Mouse (Mus musculus): ENCODE results near the gene Ccdc81. TPM values are rescaled to one million over a fixed set of nuclear protein-coding genes. Genes with fewer than 3 reads are reported as not detected.

Ccdc81 gene
- polyA plus RNA-seq, 1 experiment from 2014 or later: 0.74 TPM

DNA sequence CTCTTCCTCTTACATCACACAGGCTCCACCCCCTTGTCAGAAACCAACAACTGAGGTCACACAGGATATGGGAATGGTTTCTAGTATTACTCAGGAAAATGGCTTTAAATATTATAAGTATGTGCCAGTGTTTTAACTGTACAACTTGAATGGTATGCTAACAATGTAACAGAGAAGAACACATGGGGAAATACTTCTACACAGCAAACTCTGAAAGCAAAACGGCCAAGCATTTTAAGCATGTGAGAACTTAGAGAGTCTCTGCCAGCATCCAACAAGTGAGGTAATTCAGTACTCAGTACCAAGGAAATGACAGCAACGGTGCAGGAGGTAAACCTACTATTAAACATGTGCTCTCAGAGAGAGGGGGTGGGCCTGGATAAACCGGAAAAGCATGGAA lies 18.9 kb downstream of the Ccdc81 start:
- no peak overlapping the region for H3K27ac ChIP-seq
- no peaks in the 10 kb centered on the region for H3K36me3 ChIP-seq (replicated peaks; ENCODE audit: control insufficient read depth, insufficient read depth)
- no peak overlapping the region for H3K9ac ChIP-seq
- no peak for ATAC-seq (ENCODE audit: low FRiP score)
- DNase-seq (ENCODE audit: low spot score): no peak
- H3K27me3 ChIP-seq (ENCODE audit: control insufficient read depth, insufficient read depth, low read length): no peaks in the 10 kb centered on the region
- H3K4me1 ChIP-seq (replicated peaks; ENCODE audit: control insufficient read depth, insufficient read depth, low read length): no peaks in the 10 kb centered on the region
- WGBS: 76% methylated on average over 3 of the region's 3 CpGs
- no peaks in the 10 kb centered on the region for H3K9me3 ChIP-seq (ENCODE audit: control insufficient read depth, low read length)
- H3K4me2 ChIP-seq (replicated peaks): no peak overlapping the region
- H3K4me3 ChIP-seq (replicated peaks; ENCODE audit: low read length): no peak overlapping the region

DNA sequence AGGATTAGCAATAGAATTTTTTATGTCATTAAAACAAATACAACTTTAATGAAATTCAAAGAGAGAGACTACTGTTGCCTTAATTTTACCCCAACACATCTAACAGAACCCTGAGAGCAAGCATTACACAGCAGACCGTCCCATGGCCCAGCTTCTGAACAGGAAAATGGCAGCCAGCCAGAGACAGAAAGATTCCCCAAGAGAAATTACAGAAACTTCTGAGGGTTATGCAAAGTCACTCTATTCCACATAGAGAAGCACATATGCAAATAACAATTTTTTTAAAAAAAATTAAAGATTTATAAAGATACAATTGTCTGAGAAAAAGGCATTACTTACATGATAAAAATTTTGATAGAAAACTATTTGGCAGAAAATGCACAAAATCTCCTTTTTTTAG lies 23.7 kb downstream of the Ccdc81 start:
- H3K27me3 ChIP-seq (ENCODE audit: control insufficient read depth, insufficient read depth, low read length): no peaks in the 10 kb centered on the region
- no peak overlapping the region for H3K9ac ChIP-seq
- 57% methylated on average over 1 of the region's 1 CpGs for WGBS
- H3K4me3 ChIP-seq (replicated peaks; ENCODE audit: low read length): no peak overlapping the region
- ATAC-seq (ENCODE audit: low FRiP score) (no peak), DNase-seq (ENCODE audit: low spot score) (no peak)
- H3K4me2 ChIP-seq (replicated peaks): no peak overlapping the region
- H3K27ac ChIP-seq: no peak overlapping the region
- H3K4me1 ChIP-seq (replicated peaks; ENCODE audit: control insufficient read depth, insufficient read depth, low read length): no peaks in the 10 kb centered on the region
- H3K36me3 ChIP-seq (replicated peaks; ENCODE audit: control insufficient read depth, insufficient read depth): no peaks in the 10 kb centered on the region
- H3K9me3 ChIP-seq (ENCODE audit: control insufficient read depth, low read length): no peaks in the 10 kb centered on the region

DNA sequence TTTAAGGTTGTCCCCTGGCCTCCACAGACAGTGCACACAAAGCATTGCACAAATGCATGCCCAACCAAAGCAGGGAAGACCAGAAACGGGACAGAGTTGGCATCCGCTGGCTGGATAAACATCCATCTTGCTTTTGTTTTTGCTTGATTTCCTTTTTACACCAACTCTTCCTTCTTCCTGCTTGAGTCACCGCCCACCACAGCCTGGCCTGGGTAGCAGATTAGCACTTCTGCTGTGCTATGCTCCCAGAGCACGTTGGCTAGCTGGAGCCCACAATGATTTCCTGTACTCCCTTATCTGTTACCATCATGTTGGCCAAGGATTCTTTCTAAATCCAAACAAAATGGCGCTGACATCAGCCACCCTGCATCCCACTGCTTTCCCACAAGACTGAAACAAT lies 36.2 kb downstream of the Ccdc81 start:
- DNase-seq (ENCODE audit: low spot score) (no peak), ATAC-seq (ENCODE audit: low FRiP score) (no peak)
- Histone ChIP-seq H3K4me1 (replicated peaks; ENCODE audit: control insufficient read depth, insufficient read depth, low read length) (no peaks in the 10 kb centered on the region), H3K27me3 (ENCODE audit: control insufficient read depth, insufficient read depth, low read length) (no peaks in the 10 kb centered on the region), H3K4me2 (replicated peaks) (no peak overlapping the region), H3K4me3 (replicated peaks; ENCODE audit: low read length) (no peak overlapping the region), H3K9ac (no peak overlapping the region), H3K36me3 (replicated peaks; ENCODE audit: control insufficient read depth, insufficient read depth) (no peaks in the 10 kb centered on the region), H3K9me3 (ENCODE audit: control insufficient read depth, low read length) (no peaks in the 10 kb centered on the region), H3K27ac (no peak overlapping the region)
- 85% methylated on average over 5 of the region's 5 CpGs for WGBS

- DNase-seq (ENCODE audit: low spot score): no peak
- no peak for ATAC-seq (ENCODE audit: low FRiP score)
- no peak overlapping the region for H3K27ac ChIP-seq
- H3K9me3 ChIP-seq (ENCODE audit: control insufficient read depth, low read length): no peaks in the 10 kb centered on the region
- H3K9ac ChIP-seq: no peak overlapping the region
- H3K4me2 ChIP-seq (replicated peaks): no peak overlapping the region
- no peaks in the 10 kb centered on the region for H3K36me3 ChIP-seq (replicated peaks; ENCODE audit: control insufficient read depth, insufficient read depth)
- no peak overlapping the region for H3K4me3 ChIP-seq (replicated peaks; ENCODE audit: low read length)
- H3K27me3 ChIP-seq (ENCODE audit: control insufficient read depth, insufficient read depth, low read length): no peaks in the 10 kb centered on the region
- H3K4me1 ChIP-seq (replicated peaks; ENCODE audit: control insufficient read depth, insufficient read depth, low read length): no peaks in the 10 kb centered on the region
- 88% methylated on average over 1 of the region's 1 CpGs for WGBS
These were observed 38.7 kb downstream of the Ccdc81 start for GRCm38 (mm10) chr7:89864769-89865168.

- Histone ChIP-seq H3K36me3 (replicated peaks; ENCODE audit: control insufficient read depth, insufficient read depth) (no peaks in the 10 kb centered on the region), H3K9me3 (ENCODE audit: control insufficient read depth, low read length) (no peaks in the 10 kb centered on the region), H3K27ac (no peak overlapping the region), H3K4me1 (replicated peaks; ENCODE audit: control insufficient read depth, insufficient read depth, low read length) (no peaks in the 10 kb centered on the region), H3K4me2 (replicated peaks) (0 out of 2 replicates have a peak overlapping the region, but pooled peaks have one; percentile 4), H3K4me3 (replicated peaks; ENCODE audit: low read length) (no peak overlapping the region), H3K27me3 (ENCODE audit: control insufficient read depth, insufficient read depth, low read length) (no peaks in the 10 kb centered on the region), H3K9ac (no peak overlapping the region)
- 48% methylated on average over 16 of the region's 17 CpGs for WGBS
- ATAC-seq (ENCODE audit: low FRiP score) (peak; percentile 68), DNase-seq (ENCODE audit: low spot score) (no peak)
These were observed 46.8 kb downstream of the Ccdc81 start for GRCm38 (mm10) chr7:89856440-89857217.

DNA sequence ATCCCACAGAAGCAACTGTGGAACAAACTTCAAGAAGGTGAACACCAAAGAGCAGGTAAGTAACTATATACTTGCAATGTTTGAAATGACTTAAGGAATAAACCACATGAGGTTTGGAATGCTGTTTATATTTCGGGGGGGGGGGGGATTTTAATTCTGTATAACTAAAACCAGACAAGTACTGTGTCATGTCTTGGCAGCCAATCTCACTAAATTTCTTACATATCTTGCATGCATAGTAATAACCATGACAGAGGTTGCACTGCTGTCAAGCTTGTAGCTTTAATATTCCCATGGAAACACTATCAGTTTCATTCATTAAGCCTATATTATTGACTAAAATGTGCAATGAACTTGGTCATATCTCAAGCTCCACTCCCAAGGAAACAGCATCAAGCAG lies 48.2 kb downstream of the Ccdc81 start:
- H3K36me3 ChIP-seq (replicated peaks; ENCODE audit: control insufficient read depth, insufficient read depth): no peaks in the 10 kb centered on the region
- WGBS: 94% methylated on average over 1 of the region's 1 CpGs
- H3K27me3 ChIP-seq (ENCODE audit: control insufficient read depth, insufficient read depth, low read length): no peaks in the 10 kb centered on the region
- H3K9ac ChIP-seq: no peak overlapping the region
- no peak overlapping the region for H3K4me3 ChIP-seq (replicated peaks; ENCODE audit: low read length)
- no peaks in the 10 kb centered on the region for H3K4me1 ChIP-seq (replicated peaks; ENCODE audit: control insufficient read depth, insufficient read depth, low read length)
- no peak overlapping the region for H3K4me2 ChIP-seq (replicated peaks)
- H3K9me3 ChIP-seq (ENCODE audit: control insufficient read depth, low read length): no peaks in the 10 kb centered on the region
- no peak overlapping the region for H3K27ac ChIP-seq
- DNase-seq (ENCODE audit: low spot score): no peak
- no peak for ATAC-seq (ENCODE audit: low FRiP score)

- no peak for DNase-seq (ENCODE audit: low spot score)
- no peaks in the 10 kb centered on the region for H3K27me3 ChIP-seq (ENCODE audit: control insufficient read depth, insufficient read depth, low read length)
- H3K4me3 ChIP-seq (replicated peaks; ENCODE audit: low read length): no peak overlapping the region
- H3K4me2 ChIP-seq (replicated peaks): no peak overlapping the region
- 83% methylated on average over 5 of the region's 5 CpGs for WGBS
- ATAC-seq (ENCODE audit: low FRiP score): no peak
- no peaks in the 10 kb centered on the region for H3K36me3 ChIP-seq (replicated peaks; ENCODE audit: control insufficient read depth, insufficient read depth)
- H3K9me3 ChIP-seq (ENCODE audit: control insufficient read depth, low read length): no peaks in the 10 kb centered on the region
- no peaks in the 10 kb centered on the region for H3K4me1 ChIP-seq (replicated peaks; ENCODE audit: control insufficient read depth, insufficient read depth, low read length)
- H3K27ac ChIP-seq: no peak overlapping the region
- H3K9ac ChIP-seq: no peak overlapping the region
These were observed 50.3 kb downstream of the Ccdc81 start for GRCm38 (mm10) chr7:89853131-89853530.

- H3K9me3 ChIP-seq (ENCODE audit: control insufficient read depth, low read length): no peaks in the 10 kb centered on the region
- 81% methylated on average over 10 of the region's 10 CpGs for WGBS
- no peak overlapping the region for H3K4me3 ChIP-seq (replicated peaks; ENCODE audit: low read length)
- no peaks in the 10 kb centered on the region for H3K36me3 ChIP-seq (replicated peaks; ENCODE audit: control insufficient read depth, insufficient read depth)
- H3K4me2 ChIP-seq (replicated peaks): no peak overlapping the region
- DNase-seq (ENCODE audit: low spot score) (no peak), ATAC-seq (ENCODE audit: low FRiP score) (no peak)
- no peak overlapping the region for H3K9ac ChIP-seq
- H3K4me1 ChIP-seq (replicated peaks; ENCODE audit: control insufficient read depth, insufficient read depth, low read length): no peaks in the 10 kb centered on the region
- no peaks in the 10 kb centered on the region for H3K27me3 ChIP-seq (ENCODE audit: control insufficient read depth, insufficient read depth, low read length)
- H3K27ac ChIP-seq: no peak overlapping the region
These were observed 51.0 kb downstream of the Ccdc81 start for GRCm38 (mm10) chr7:89852158-89853095.

DNA sequence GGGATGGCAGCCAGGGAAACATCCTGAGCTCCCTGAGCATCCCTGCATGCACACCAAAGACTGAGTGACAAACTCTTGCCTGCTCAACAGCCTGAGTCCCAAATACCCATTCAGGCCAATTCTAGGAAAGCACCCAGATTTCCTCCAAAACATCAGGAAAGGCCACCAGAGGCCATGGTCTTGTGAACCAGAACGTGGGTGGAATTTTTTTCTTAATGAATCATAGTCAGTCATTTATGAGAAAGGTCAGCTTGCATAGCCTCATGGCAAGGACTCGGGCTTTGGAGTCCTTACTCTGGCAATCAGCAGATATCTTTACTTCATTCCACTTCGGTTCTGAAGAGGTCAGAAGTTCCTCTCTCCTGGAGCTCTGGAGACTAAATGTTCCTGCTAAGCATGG lies 52.9 kb downstream of the Ccdc81 start:
- no peak overlapping the region for H3K27ac ChIP-seq
- no peak for DNase-seq (ENCODE audit: low spot score)
- H3K9me3 ChIP-seq (ENCODE audit: control insufficient read depth, low read length): no peaks in the 10 kb centered on the region
- ATAC-seq (ENCODE audit: low FRiP score): no peak
- no peak overlapping the region for H3K4me2 ChIP-seq (replicated peaks)
- H3K4me3 ChIP-seq (replicated peaks; ENCODE audit: low read length): no peak overlapping the region
- H3K27me3 ChIP-seq (ENCODE audit: control insufficient read depth, insufficient read depth, low read length): no peaks in the 10 kb centered on the region
- WGBS: 85% methylated on average over 3 of the region's 3 CpGs
- no peaks in the 10 kb centered on the region for H3K36me3 ChIP-seq (replicated peaks; ENCODE audit: control insufficient read depth, insufficient read depth)
- H3K4me1 ChIP-seq (replicated peaks; ENCODE audit: control insufficient read depth, insufficient read depth, low read length): no peaks in the 10 kb centered on the region
- no peak overlapping the region for H3K9ac ChIP-seq

Measured in hindbrain, embryonic 14.5 days (tissue).